ENCODE assay signal across 11 mouse cellular contexts in genomic region chr7:75329740-75330142, GRCm38 (mm10). TPM values are rescaled to one million over a fixed set of nuclear protein-coding genes. Genes with fewer than 3 reads are reported as not detected.
A peak's percentile ranks its signal among the peaks of the same experiment; 100 is the strongest.
DNase-seq lines count a peak whose midpoint lies in the region; ATAC-seq lines count a peak whose summit lies in the region.
"Had no signal": no experiment of that assay in that cellular context is flagged by ENCODE, and none has a peak within 500 bp of the region (broad histone marks: within the 10 kb centered on the region; RNA-seq: fewer than 3 reads in every experiment).

No protein-coding gene starts in this region.

- H3K27ac ChIP-seq in hindbrain, embryonic 16.5 days (ENCODE audit: low read depth, low read length): peak overlapping the region; percentile 61
- H3K27ac ChIP-seq: embryonic facial prominence, embryonic 13.5 days; liver, embryonic 14.5 days had no signal

- H3K27me3 ChIP-seq in hindbrain, embryonic 16.5 days (replicated peaks; ENCODE audit: control insufficient read depth, insufficient read depth, low read length): no peaks in the 10 kb centered on the region
- H3K27me3 ChIP-seq: embryonic facial prominence, embryonic 13.5 days had no signal

- no peak overlapping the region for H3K4me3 ChIP-seq in hindbrain, embryonic 16.5 days (ENCODE audit: low read length)
- H3K4me3 ChIP-seq: embryonic facial prominence, embryonic 13.5 days had no signal

- H3K9me3 ChIP-seq in hindbrain, embryonic 16.5 days (ENCODE audit: control insufficient read depth, low read length): no peaks in the 10 kb centered on the region
- H3K9me3 ChIP-seq: embryonic facial prominence, embryonic 13.5 days had no signal

- no peaks in the 10 kb centered on the region for H3K36me3 ChIP-seq in hindbrain, embryonic 16.5 days (ENCODE audit: control insufficient read depth, insufficient read depth, low read length)
- H3K36me3 ChIP-seq: embryonic facial prominence, embryonic 13.5 days had no signal

- WGBS in hindbrain, embryonic 16.5 days: 34% methylated on average over 3 of the region's 3 CpGs

- H3K4me2 ChIP-seq in hindbrain, embryonic 16.5 days (ENCODE audit: low read length): no peak overlapping the region
- H3K4me2 ChIP-seq: embryonic facial prominence, embryonic 13.5 days had no signal

- ATAC-seq in hindbrain, embryonic 16.5 days: peak; percentile 87
- ATAC-seq in CD4-positive, CD25-positive, alpha-beta regulatory T cell, adult 4 months: no peak

- intact Hi-C loops in left cerebral cortex, postnatal 25 days (cut with DNase I): no loop called here

- H3K4me1 ChIP-seq in hindbrain, embryonic 16.5 days (ENCODE audit: control insufficient read depth, insufficient read depth, low read depth, low read length): peaks cover 10% of the 10 kb centered on the region; the same call in 1 of the 2 replicates

- H3K9ac ChIP-seq in hindbrain, embryonic 16.5 days (ENCODE audit: low read depth, low read length): no peak overlapping the region
- H3K9ac ChIP-seq: embryonic facial prominence, embryonic 13.5 days; liver, embryonic 14.5 days had no signal

- DNase-seq in left cerebral cortex, postnatal 25 days (ENCODE audit: low spot score in 2 of 2): peak; percentile 5 to 48
- no peak for DNase-seq in left cerebral cortex, adult 11 months (ENCODE audit: low spot score)
- peak; percentile 94 to 95 for DNase-seq in cerebellum, postnatal 10 days
- DNase-seq in retina, postnatal 1 day: peak; percentile 47
- DNase-seq in spleen, postnatal 10 days (ENCODE audit: low spot score in 2 of 2): no peak
- DNase-seq in yolk sac, embryonic 10.5 days (ENCODE audit: low spot score): no peak
- DNase-seq: kidney, adult 8-10 months had no signal

RNA-seq across cellular contexts. Expression of gene Sv2b, which starts 20.7 kb away (rescaled TPM):
- total RNA-seq in left cerebral cortex, postnatal 25 days (2021): 100 to 1,000 TPM; 358 to 398 TPM
- polyA plus RNA-seq in hindbrain, embryonic 16.5 days (2015; fragmentation: Nextera tagmentation; extraction: Ambion mirVana): 20.4 and 23.5 TPM in 2 replicates
- not detected for polyA plus RNA-seq in CD4-positive, CD25-positive, alpha-beta regulatory T cell, adult 4 months (2017; shearing (Covaris generic))

Comparison
In these comparisons a context has a peak if more than half of its experiments do, and no peak if none do; other contexts are left out.
1. DNase-seq: peak in left cerebral cortex, postnatal 25 days (2 of 2), cerebellum, postnatal 10 days (2 of 2) and retina, postnatal 1 day (single experiment); none in left cerebral cortex, adult 11 months (single experiment), spleen, postnatal 10 days (0 of 2) and yolk sac, embryonic 10.5 days (single experiment).
2. RNA of gene Sv2b, which starts 20.7 kb away (polyA plus RNA-seq): 20.4 to 23.5 TPM in hindbrain, embryonic 16.5 days; not detected in CD4-positive, CD25-positive, alpha-beta regulatory T cell, adult 4 months; every median in the first group is over 10 times any median in the second.